Mouse (Mus musculus) lung, adult 2 months (tissue): ENCODE data around the gene Msl2.

ENCODE experiments used
- CTCF ChIP-seq: fragments of 200-500 bp; IDR thresholded peaks from 2 replicates; pipeline ENCODE4 v1.5.1; 2011; ENCODE audit warnings: mild to moderate bottlenecking, low read length, control low read depth; ENCODE audit not compliant: insufficient read depth
- POLR2A ChIP-seq: fragments of 200-500 bp; IDR thresholded peaks from 2 replicates; pipeline ENCODE4 v1.6.1; 2011; ENCODE audit warnings: low read depth, mild to moderate bottlenecking, control low read depth, low read length, borderline replicate concordance; ENCODE audit errors: extremely low read depth

- TF ChIP-seq POLR2A (no peak), CTCF (no peak)
These were observed 20.6 kb upstream of the Msl2 start for GRCm38 (mm10) chr9:101053279-101053678.
